Mouse (Mus musculus): ENCODE results near the gene Armc12. TPM values are rescaled to one million over a fixed set of nuclear protein-coding genes. Genes with fewer than 3 reads are reported as not detected.

Armc12 gene
- polyA plus RNA-seq, 1 experiment from 2014 or later: not detected

GRCm38 (mm10) chr17:28523355-28524008, 7.1 kb upstream of the Armc12 start:
- H3K27ac ChIP-seq: peak overlapping the region; percentile 54
- H3K4me1 ChIP-seq: peaks cover 43% of the 10 kb centered on the region
- peak overlapping the region; percentile 79 for H3K4me2 ChIP-seq
- no peaks in the 10 kb centered on the region for H3K36me3 ChIP-seq
- no peak; the same call in 1 of the 2 replicates for ATAC-seq
- H3K9ac ChIP-seq: peak overlapping the region; percentile 8; the same call in 1 of the 2 replicates
- no peaks in the 10 kb centered on the region for H3K9me3 ChIP-seq (replicated peaks)
- peaks cover 68% of the 10 kb centered on the region for H3K27me3 ChIP-seq (replicated peaks)
- H3K4me3 ChIP-seq: peak overlapping the region; percentile 60
- 5% methylated on average over 28 of the region's 28 CpGs for WGBS (ENCODE audit: insufficient replicate concordance)

DNA sequence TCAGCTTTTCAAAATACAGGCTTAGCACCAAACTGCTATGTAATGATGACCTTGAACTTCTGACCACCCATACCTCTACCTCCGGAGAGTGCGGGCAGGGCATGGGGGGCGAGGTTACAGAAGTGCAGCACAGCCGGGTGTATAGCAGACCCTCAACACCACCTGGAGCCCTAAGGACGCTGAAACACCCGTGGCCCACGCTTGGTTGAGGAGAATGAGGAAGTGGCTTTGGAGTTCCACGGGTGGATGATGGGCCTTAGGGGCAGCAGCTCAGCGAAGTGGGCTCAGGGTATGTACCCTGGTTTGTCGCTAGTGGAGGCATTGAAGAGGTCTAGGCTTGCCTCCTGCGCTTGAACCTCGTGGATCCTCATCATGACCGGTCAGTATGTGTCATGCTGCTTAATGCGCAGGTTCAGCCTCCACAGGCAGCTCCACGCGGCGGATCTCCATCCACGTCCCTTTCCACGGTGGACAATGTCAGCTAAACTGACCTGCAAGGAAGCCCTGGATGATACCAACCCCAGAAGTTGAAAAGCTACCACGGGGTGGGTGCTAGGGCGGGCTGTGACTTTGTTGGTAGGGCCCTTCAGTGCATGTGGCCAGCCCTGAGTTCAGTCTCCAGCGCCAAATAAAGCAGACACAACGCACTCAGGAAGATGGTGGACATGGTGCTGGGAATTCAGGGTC, 6.5 kb upstream of the Armc12 start:
- Histone ChIP-seq H3K27me3 (replicated peaks) (peaks cover 68% of the 10 kb centered on the region), H3K9me3 (replicated peaks) (no peaks in the 10 kb centered on the region), H3K4me2 (peak overlapping the region; percentile 79), H3K27ac (no peak overlapping the region), H3K9ac (no peak overlapping the region), H3K4me1 (peaks cover 39% of the 10 kb centered on the region), H3K36me3 (no peaks in the 10 kb centered on the region), H3K4me3 (no peak overlapping the region)
- no peak for ATAC-seq
- 60% methylated on average over 23 of the region's 23 CpGs for WGBS (ENCODE audit: insufficient replicate concordance)

- H3K4me2 ChIP-seq: no peak overlapping the region
- no peak for ATAC-seq
- H3K4me1 ChIP-seq: peaks cover 39% of the 10 kb centered on the region
- no peaks in the 10 kb centered on the region for H3K9me3 ChIP-seq (replicated peaks)
- no peak overlapping the region for H3K9ac ChIP-seq
- WGBS (ENCODE audit: insufficient replicate concordance): 37% methylated on average over 4 of the region's 4 CpGs
- H3K4me3 ChIP-seq: no peak overlapping the region
- peaks cover 67% of the 10 kb centered on the region for H3K27me3 ChIP-seq (replicated peaks)
- no peak overlapping the region for H3K27ac ChIP-seq
- H3K36me3 ChIP-seq: no peaks in the 10 kb centered on the region
These were observed 5.7 kb upstream of the Armc12 start for GRCm38 (mm10) chr17:28524831-28525430.

DNA sequence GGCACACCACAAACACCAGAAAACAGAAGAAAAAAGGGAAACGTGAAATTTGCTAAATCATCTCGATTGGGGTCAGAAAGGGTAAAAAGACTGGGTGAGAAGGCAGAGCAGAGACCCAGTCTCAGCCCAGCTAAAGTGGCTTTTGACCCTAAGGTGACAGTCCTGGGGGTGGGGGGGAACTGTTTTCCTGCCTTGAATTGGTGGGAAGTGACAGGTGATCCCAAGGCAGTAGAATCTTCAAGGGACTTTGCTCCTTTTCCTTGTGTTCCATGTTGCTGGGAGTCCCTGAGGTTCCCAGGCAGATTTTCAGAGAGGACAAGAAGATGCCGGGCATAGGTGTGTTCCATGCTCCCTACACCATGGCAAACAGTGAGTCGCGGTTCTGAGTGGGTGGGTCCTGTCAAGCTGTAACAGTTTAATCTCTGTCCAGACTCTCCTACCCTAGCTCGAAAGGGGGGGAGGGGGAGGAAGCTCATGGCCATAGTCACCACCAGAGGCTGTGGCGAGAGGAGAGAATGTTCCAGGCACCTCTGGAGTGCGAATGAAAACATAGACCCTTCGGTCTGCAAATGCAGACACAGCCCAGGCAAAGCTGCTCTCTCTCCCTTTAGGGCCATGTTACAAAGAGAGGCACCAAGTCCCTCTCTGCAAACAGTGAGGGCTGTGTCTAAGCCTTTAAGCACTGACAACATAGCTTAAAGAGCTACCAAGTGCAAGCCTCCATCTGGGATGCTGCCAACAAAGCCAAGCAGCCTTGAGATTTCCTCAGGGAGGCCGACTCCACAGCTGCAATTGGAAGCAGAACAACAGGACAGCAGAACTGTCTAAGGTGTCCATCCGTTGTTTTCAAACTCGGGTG, 3.2 kb upstream of the Armc12 start:
- H3K27me3 ChIP-seq (replicated peaks): peaks cover 43% of the 10 kb centered on the region
- no peak overlapping the region for H3K4me3 ChIP-seq
- no peak for ATAC-seq
- no peaks in the 10 kb centered on the region for H3K36me3 ChIP-seq
- WGBS (ENCODE audit: insufficient replicate concordance): 29% methylated on average over 12 of the region's 12 CpGs
- no peak overlapping the region for H3K27ac ChIP-seq
- H3K4me2 ChIP-seq: peak overlapping the region; percentile 37
- no peak overlapping the region for H3K9ac ChIP-seq
- peaks cover 38% of the 10 kb centered on the region for H3K4me1 ChIP-seq
- H3K9me3 ChIP-seq (replicated peaks): no peaks in the 10 kb centered on the region

DNA sequence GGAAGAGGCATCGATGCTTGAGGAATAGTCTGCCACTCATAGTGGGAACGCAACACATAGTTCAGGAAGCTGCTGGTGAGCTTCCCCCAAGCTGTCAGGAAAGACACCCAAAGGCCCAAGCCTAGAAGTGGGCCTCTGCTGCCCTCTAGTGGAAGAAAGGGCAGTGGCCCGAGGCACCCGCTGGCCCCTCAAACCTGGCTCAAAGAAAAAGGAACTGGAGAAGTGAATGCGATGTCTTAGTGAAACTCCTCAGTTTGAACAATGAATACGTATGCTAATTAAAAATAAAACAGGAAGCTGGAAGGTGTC, 2.6 kb upstream of the Armc12 start:
- under 1% methylated on average over 6 of the region's 6 CpGs for WGBS (ENCODE audit: insufficient replicate concordance)

DNA sequence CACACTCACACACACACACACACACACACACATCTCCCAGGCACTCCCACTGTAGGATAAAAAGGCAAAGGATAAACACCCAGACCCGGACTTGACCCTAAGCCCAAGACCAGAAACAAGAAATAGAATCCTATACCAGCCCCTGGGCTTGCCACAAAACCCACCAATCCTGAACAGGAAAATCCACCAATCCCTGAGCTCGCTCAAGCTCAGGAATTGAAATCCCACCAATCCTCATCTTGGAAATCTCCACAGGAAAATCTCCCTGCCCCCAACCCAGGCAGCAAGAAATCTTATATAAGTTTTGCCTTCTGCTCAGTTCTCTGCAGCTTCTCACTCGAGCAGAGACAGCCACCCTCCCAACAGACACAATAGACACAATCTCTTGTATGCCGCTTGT, 1.5 kb upstream of the Armc12 start:
- no peak overlapping the region for H3K27ac ChIP-seq
- WGBS (ENCODE audit: insufficient replicate concordance): 55% methylated on average over 4 of the region's 4 CpGs
- no peak overlapping the region for H3K4me3 ChIP-seq
- H3K4me2 ChIP-seq: no peak overlapping the region
- H3K36me3 ChIP-seq: no peaks in the 10 kb centered on the region
- no peak for ATAC-seq
- peaks cover 30% of the 10 kb centered on the region for H3K27me3 ChIP-seq (replicated peaks)
- peaks cover 21% of the 10 kb centered on the region for H3K4me1 ChIP-seq
- H3K9me3 ChIP-seq (replicated peaks): no peaks in the 10 kb centered on the region
- H3K9ac ChIP-seq: no peak overlapping the region

More for the DNA sequence above, 2.6 kb upstream of the Armc12 start:
- H3K27ac ChIP-seq: no peak overlapping the region
- H3K27me3 ChIP-seq (replicated peaks): peaks cover 37% of the 10 kb centered on the region
- H3K36me3 ChIP-seq: no peaks in the 10 kb centered on the region
- peak overlapping the region; percentile 37 for H3K4me2 ChIP-seq
- no peaks in the 10 kb centered on the region for H3K9me3 ChIP-seq (replicated peaks)
- H3K4me3 ChIP-seq: no peak overlapping the region
- ATAC-seq: no peak
- H3K4me1 ChIP-seq: peaks cover 32% of the 10 kb centered on the region
- no peak overlapping the region for H3K9ac ChIP-seq

DNA sequence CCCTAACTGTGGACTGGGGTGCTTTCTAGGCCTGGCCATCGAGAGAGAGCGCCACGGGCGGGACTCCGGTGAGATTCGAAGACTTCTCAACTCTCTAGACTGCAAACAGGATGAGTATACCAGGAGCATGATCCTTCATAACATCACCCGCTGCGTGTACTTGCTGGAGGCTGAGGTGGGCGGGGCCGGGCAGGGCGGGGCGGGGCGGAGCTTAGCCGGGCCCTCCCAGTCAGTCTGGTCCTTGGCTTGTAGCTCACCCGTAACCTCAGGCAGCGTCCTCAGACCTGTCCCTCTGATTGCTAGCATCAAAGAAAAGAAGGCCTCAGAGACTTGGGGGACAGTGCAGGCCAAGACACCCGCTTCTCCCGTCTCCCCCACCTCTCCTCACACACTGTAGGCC, 1.3 kb downstream of the Armc12 start:
- Histone ChIP-seq H3K4me2 (0 out of 2 replicates have a peak overlapping the region, but pooled peaks have one; percentile 0), H3K27ac (no peak overlapping the region), H3K4me3 (no peak overlapping the region), H3K27me3 (replicated peaks) (peaks cover 26% of the 10 kb centered on the region), H3K4me1 (peaks cover 15% of the 10 kb centered on the region), H3K36me3 (no peaks in the 10 kb centered on the region), H3K9ac (no peak overlapping the region), H3K9me3 (replicated peaks) (no peaks in the 10 kb centered on the region)
- 10% methylated on average over 18 of the region's 18 CpGs for WGBS (ENCODE audit: insufficient replicate concordance)
- 0 out of 2 replicates have a peak, but pooled peaks have one; percentile 30 for ATAC-seq

- Histone ChIP-seq H3K4me1 (peaks cover 9% of the 10 kb centered on the region), H3K4me3 (no peak overlapping the region), H3K9me3 (replicated peaks) (no peaks in the 10 kb centered on the region), H3K36me3 (no peaks in the 10 kb centered on the region), H3K27me3 (replicated peaks) (peaks cover 30% of the 10 kb centered on the region), H3K27ac (no peak overlapping the region), H3K4me2 (no peak overlapping the region), H3K9ac (no peak overlapping the region)
- WGBS (ENCODE audit: insufficient replicate concordance): 74% methylated on average over 7 of the region's 7 CpGs
- ATAC-seq: no peak
These were observed 2.0 kb downstream of the Armc12 start for GRCm38 (mm10) chr17:28532557-28532956.

DNA sequence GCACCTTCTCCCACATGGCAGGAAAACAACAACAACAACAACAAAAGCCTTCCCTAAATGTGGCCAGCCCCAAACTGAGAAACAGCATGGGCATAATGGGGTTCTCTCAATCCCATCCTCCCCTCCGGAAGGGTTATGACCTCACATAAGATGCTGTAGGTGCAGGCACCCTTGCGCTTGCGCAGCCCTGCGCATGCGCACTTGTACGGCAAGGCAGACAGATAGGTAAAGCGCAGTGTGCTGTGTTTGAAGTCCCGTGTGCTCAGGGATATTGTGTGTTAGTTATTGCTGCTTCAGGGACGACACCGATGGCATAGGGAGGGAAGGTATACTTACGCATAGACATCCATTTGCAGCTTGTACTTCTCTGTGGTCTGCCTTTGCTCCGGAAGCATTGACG, 2.7 kb downstream of the Armc12 start:
- no peak for ATAC-seq
- 75% methylated on average over 13 of the region's 13 CpGs for WGBS (ENCODE audit: insufficient replicate concordance)
- H3K9me3 ChIP-seq (replicated peaks): no peaks in the 10 kb centered on the region
- peaks cover 6% of the 10 kb centered on the region; the same call in 1 of the 2 replicates for H3K4me1 ChIP-seq
- no peak overlapping the region for H3K4me3 ChIP-seq
- H3K9ac ChIP-seq: no peak overlapping the region
- H3K27ac ChIP-seq: no peak overlapping the region
- H3K4me2 ChIP-seq: no peak overlapping the region
- H3K36me3 ChIP-seq: no peaks in the 10 kb centered on the region
- H3K27me3 ChIP-seq (replicated peaks): peaks cover 31% of the 10 kb centered on the region

GRCm38 (mm10) chr17:28537881-28538280, 7.3 kb downstream of the Armc12 start:
- H3K4me1 ChIP-seq: no peaks in the 10 kb centered on the region
- H3K27me3 ChIP-seq (replicated peaks): peaks cover 26% of the 10 kb centered on the region
- ATAC-seq: no peak
- H3K9ac ChIP-seq: no peak overlapping the region
- H3K36me3 ChIP-seq: no peaks in the 10 kb centered on the region
- H3K4me2 ChIP-seq: no peak overlapping the region
- H3K9me3 ChIP-seq (replicated peaks): peaks cover 4% of the 10 kb centered on the region
- no peak overlapping the region for H3K27ac ChIP-seq
- no peak overlapping the region for H3K4me3 ChIP-seq
- WGBS (ENCODE audit: insufficient replicate concordance): 36% methylated on average over 12 of the region's 12 CpGs

DNA sequence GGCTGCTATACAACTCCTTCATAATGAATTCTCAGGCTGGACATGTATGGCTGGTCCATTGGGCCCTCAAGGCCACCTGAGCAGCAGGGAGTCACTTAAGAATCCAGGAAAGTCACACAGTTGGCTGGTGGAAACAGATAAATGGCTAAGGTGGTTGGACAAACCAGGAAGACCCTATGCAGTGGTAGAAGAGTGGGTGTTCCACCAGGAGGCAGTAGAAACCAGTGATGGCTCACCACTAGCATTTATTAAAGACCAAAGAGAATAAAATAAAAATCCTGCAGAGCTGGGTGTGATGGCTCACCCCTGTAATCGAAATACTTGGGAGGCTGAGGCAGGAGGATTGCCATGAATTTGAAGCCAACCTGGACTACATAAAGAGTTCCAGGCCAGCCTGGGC, 16.3 kb downstream of the Armc12 start:
- Histone ChIP-seq H3K4me1 (no peaks in the 10 kb centered on the region), H3K4me2 (no peak overlapping the region), H3K36me3 (no peaks in the 10 kb centered on the region), H3K9ac (no peak overlapping the region), H3K9me3 (replicated peaks) (peaks cover under 1% of the 10 kb centered on the region), H3K4me3 (no peak overlapping the region), H3K27me3 (replicated peaks) (peaks cover 13% of the 10 kb centered on the region; the same call in 1 of the 2 replicates), H3K27ac (no peak overlapping the region)
- no peak for ATAC-seq
- 42% methylated on average over 1 of the region's 1 CpGs for WGBS (ENCODE audit: insufficient replicate concordance)

Measured in liver, embryonic 12.5 days (tissue).